Mouse (Mus musculus): Measurements from ENCODE around the gene Syap1.

Gene Syap1

GRCm38 (mm10) chrX:162887931-162888511 is at the start of gene Syap1:
Gene Syap1, minus strand, starts transcription at chrX:162888447.
- peak; percentile 52 for DNase-seq (ENCODE audit: low read depth, low spot score)

- no peak for DNase-seq (ENCODE audit: low read depth, low spot score)
Observed at GRCm38 (mm10) chrX:162931467-162931866, 43.2 kb upstream of the Syap1 start.

GRCm38 (mm10) chrX:162921487-162922125 is 33.4 kb upstream of the Syap1 start:
- no peak for DNase-seq (ENCODE audit: low read depth, low spot score)

- DNase-seq (ENCODE audit: low read depth, low spot score), result peak; percentile 50
Observed at GRCm38 (mm10) chrX:162915697-162916096, 27.4 kb upstream of the Syap1 start.

DNA sequence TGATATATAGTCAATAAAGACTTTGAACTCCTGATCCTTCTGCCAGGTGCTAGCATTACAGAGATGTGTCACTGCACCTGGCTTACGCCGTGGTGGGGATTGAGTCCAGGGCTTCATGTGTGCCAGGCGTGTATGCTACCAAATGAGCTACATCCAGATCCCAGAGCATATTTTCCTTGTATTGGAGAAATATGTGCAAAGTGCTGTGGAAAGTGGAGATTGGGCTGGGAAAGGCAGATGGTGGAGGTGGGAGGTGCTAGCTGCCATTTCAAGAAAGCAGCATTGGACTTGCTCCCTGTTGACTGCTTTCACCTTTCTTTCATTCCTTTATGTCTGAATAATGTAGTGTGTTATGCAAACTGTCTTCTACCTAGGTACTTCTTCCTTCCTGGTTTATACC is 25.4 kb upstream of the Syap1 start:
- no peak for DNase-seq (ENCODE audit: low read depth, low spot score)

DNA sequence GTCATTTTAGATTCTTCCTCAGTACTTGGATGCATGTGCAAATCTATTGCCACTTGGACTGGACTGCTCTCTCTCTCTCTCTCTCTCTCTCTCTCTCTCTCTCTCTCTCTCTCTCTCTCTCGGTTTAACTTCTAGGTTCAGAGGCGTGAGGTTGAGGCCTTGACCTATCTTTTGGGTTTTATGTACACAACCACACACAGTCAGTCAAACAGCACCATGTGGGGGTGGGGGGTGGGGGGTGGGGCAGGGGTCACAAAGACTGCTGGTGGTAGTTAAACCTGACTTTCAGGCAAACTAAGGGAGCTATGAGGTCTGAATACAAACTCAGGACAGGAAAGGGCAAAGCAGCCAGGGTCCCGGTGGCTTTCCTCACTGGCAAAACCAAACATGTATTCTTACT is 19.3 kb upstream of the Syap1 start:
- no peak for DNase-seq (ENCODE audit: low read depth, low spot score)

DNA sequence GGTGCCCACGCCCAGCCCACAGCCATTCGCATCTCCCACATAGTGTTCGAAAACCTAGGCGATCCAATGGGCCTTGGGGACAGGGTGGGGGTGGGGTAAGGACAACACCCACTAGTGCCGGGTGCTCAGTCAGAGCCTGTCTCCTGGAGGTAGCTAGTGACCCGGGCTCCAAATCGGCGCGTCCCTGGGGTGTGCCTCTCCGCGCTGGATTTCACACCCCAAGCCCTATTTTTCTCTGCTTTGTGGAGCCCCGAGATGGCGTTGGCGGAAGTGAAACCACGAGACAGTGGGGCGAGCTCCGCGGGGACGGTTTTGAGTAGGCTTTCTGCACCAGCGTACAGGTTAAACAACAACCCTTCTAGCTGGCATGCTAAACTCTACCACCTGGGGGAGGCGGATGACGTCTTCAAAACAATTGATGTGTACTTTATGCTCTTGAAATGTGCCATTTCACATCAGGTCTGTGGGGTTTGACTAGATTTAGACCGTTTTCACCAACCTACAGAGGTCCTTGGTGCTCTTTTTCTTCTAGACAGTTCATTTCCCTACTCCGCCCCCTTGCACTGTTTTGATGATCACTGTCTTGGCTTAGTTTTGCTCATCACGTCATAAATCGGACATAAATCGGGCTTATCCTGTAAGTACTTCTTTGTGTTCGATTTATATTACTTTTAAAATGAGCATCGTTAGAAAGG is 13.9 kb upstream of the Syap1 start:
- peak; percentile 41 for DNase-seq (ENCODE audit: low read depth, low spot score)

GRCm38 (mm10) chrX:162901371-162902039 is 13.3 kb upstream of the Syap1 start:
- peak; percentile 78 for DNase-seq (ENCODE audit: low read depth, low spot score)

GRCm38 (mm10) chrX:162900938-162901337 is 12.7 kb upstream of the Syap1 start, which contains the start of gene Ctps2:
Gene Ctps2, plus strand, starts transcription at chrX:162901238.
- no peak for DNase-seq (ENCODE audit: low read depth, low spot score)

DNA sequence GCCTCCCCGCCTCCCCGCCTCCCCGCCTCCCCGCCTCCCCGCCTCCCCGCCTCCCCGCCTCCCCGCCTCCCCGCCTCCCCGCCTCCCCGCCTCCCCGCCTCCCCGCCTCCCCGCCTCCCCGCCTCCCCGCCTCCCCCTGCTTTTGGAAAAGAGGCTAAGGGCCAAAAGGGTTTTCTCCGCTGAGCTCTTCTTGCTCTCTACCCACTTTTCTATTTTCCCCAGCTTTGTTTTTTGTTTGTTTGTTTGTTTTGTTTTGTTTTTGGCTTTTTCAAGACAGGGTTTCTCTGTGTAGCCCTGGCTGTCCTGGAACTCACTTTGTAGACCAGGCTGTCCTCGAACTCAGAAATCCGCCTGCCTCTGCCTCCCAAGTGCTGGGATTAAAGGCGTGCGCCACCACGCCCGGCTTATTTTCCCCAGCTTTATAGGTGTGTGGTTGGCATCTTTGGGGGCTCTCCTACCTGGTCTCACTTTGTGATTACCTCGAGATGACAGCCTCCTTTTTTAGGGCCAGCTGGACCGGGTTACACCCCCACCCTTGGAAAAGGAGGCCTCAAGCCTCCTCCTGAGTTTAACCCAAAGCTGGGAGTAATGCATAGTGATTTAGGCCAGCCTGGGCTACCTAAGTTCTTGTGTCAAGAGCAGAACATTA is 452 bp upstream of the Syap1 start:
- peak; percentile 43 for DNase-seq (ENCODE audit: low read depth, low spot score)

GRCm38 (mm10) chrX:162878236-162878635 is 10.0 kb downstream of the Syap1 start:
- no peak for DNase-seq (ENCODE audit: low read depth, low spot score)

GRCm38 (mm10) chrX:162873761-162874160 is 14.5 kb downstream of the Syap1 start:
- no peak for DNase-seq (ENCODE audit: low read depth, low spot score)

- peak; percentile 21 for DNase-seq (ENCODE audit: low read depth, low spot score)
Observed at GRCm38 (mm10) chrX:162871734-162872517, 16.3 kb downstream of the Syap1 start.

GRCm38 (mm10) chrX:162868294-162868965 is 19.8 kb downstream of the Syap1 start:
- DNase-seq (ENCODE audit: low read depth, low spot score), result no peak

DNA sequence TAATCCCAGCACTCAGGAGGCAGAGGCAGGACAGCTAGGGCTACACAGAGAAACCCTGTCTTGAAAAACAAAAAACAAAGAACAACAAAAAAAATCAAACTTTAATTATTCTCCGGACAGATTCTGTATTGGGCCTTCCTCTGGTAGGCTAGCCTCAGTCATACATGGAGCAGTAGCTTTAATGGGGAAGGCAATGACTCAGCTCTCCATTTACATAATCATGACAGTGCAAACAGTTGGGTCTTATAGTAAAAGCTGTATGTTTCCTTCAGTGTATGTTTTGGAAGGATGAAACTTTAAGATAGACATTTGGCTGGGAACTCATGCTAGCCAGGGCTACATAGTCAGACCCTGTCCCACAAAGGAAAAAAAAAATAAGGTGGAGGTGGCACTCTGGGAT is 39.6 kb downstream of the Syap1 start:
- no peak for DNase-seq (ENCODE audit: low read depth, low spot score)

DNA sequence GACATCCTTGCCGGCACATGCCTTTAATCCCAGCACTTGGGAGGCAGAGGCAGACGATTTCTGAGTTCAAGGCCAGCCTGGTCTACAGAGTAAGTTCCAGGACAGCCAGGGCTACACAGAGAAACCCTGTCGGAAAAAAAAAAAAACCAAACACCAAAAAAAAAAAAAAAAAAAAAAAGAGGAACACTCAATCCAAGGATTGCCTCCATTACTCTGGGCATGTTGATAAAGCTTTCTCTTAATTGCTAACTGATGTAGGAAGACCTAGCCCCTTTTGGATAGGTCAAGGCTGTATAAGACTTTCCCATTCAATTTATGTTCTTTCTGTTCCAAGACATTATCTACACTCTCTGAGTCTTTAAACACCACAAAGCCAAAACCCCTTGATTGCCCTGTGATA is 42.7 kb downstream of the Syap1 start:
- no peak for DNase-seq (ENCODE audit: low read depth, low spot score)

- peak; percentile 47 for DNase-seq (ENCODE audit: low read depth, low spot score)
Observed at GRCm38 (mm10) chrX:162844447-162845100, 43.7 kb downstream of the Syap1 start.

DNA sequence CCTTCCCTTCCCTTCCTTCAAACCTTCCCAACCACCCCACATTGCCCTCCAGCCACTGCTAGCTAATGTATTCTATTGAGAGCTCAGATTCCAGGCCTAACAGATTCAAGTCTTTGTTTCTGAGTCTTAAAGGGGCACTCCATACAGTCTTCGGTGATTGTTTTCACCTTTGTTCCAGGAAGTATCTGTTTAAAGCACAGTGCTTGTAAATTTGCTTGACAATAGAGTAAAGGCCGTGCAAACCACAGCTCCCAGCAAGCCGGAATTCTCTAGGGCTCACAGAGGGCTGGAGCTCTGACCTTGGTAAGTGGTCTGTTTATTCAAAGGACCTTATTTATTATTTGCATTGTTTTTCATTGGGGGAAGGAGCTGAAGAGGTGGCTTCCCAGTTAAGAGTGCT is 56.1 kb downstream of the Syap1 start:
- peak; percentile 98 for DNase-seq (ENCODE audit: low read depth, low spot score)

DNA sequence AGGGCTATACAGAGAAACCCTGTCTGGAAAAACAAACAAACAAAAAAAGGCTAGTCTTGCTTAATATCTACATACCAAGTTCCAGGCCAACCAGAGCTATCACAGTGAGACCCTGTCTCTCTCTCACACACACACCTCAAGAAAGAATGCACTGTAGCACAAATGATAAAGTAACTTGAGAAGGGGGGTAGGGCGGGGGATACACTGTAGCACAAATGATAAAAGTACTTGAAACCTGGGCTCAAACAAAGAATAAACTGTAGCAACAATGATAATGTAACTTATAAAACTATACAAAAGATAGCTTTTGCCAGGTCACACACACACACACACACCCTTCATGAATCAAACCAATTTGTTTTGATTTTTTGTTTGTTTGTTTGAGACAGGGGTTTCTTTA is 56.7 kb downstream of the Syap1 start:
- DNase-seq (ENCODE audit: low read depth, low spot score), result peak; percentile 90

DNA sequence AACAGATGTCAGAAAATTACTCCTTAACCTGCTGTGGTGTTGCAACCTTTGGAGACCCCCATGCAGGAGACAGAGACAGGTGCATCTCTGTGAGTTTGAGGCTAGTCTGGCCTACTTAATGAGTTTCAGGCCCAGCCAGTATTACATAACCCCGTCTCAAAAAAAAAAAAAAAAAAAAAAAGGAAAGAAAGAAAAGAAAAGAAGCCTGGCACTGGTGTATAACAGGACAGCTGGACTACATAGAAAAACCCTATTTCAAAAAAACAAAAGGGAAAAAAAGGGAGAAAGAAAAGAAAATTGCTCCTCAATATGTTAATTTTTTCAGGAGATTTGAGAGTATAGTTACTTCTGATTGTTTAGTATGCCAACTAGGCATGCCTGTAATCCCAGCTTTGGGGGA is 57.2 kb downstream of the Syap1 start:
- no peak for DNase-seq (ENCODE audit: low read depth, low spot score)

Data from R1 (cell line).